Mouse (Mus musculus) testis, adult 2 months (tissue): ENCODE results near the gene Pdxp.

Experiments
- CTCF ChIP-seq: fragments of 200-500 bp; IDR thresholded peaks from 2 replicates; pipeline ENCODE4 v1.5.1; 2012; ENCODE audit warnings: low read depth, mild to moderate bottlenecking, inconsistent platforms, low read length, moderate library complexity; ENCODE audit not compliant: control insufficient read depth, insufficient read depth, insufficient replicate concordance
- POLR2A ChIP-seq: fragments of 200-500 bp; IDR thresholded peaks from 2 replicates; pipeline ENCODE4 v1.6.1; 2012; ENCODE audit warnings: low read depth, mild to moderate bottlenecking, inconsistent platforms, low read length, moderate library complexity; ENCODE audit not compliant: control insufficient read depth

GRCm38 (mm10) chr15:78931577-78931976 lies 17.9 kb downstream of the Pdxp start:
- TF ChIP-seq CTCF (peak; percentile 62; the same call in 1 of the 2 replicates), POLR2A (no peak)
